Mouse (Mus musculus) liver, embryonic 14.5 days (tissue): ENCODE results near the gene Csmd2. TPM values are rescaled to one million over a fixed set of nuclear protein-coding genes. Genes with fewer than 3 reads are reported as not detected.
A peak's percentile ranks its signal among the peaks of the same experiment; 100 is the strongest.

ENCODE experiments used
- ATAC-seq: fragments of 200-750 bp; cut with Nextera tagmentation; 2 replicates; pipeline ENCODE4 v1.8.0; 2017; ENCODE audit warnings: moderate number of reproducible peaks, mild to moderate bottlenecking, moderate library complexity; ENCODE audit not compliant: insufficient read depth
- DNase-seq, 3 experiments: peaks; one replicate each; pipeline ENCODE4 v3.0.0-alpha.2; 2012 to 2013; ENCODE audit warnings: low read depth in 3 of 3, low spot score in 3 of 3
- H3K27ac ChIP-seq: fragments of 300-500 bp; sonication (generic); 2 replicates; pipeline ENCODE4 v1.5.1; 2014; ENCODE audit warnings: moderate library complexity, mild to moderate bottlenecking, control low read depth, inconsistent platforms
- H3K27me3 ChIP-seq: fragments of 300-500 bp; sonication (generic); 2 replicates; pipeline ENCODE4 v1.6.1; 2014; ENCODE audit warnings: mild to moderate bottlenecking, low read length, moderate library complexity; ENCODE audit not compliant: control insufficient read depth, insufficient read depth
- H3K36me3 ChIP-seq: fragments of 300-500 bp; sonication (generic); replicated peaks from 2 replicates; pipeline ENCODE4 v1.6.1; 2014; ENCODE audit warnings: low read depth; ENCODE audit not compliant: control insufficient read depth, insufficient read depth
- H3K4me1 ChIP-seq, 2 experiments: fragments of 200-500 bp in 1 of 2; fragments of 300-500 bp in 1 of 2; sonication (generic) in 1 of 2; replicated peaks; 2 replicates each; pipeline ENCODE4 v1.6.1; 2012 to 2014; ENCODE audit warnings: antibody characterized with exemption in 1 of 2, inconsistent platforms in 1 of 2, low read length in 1 of 2; ENCODE audit not compliant: control insufficient read depth in 2 of 2, insufficient read depth in 2 of 2
- H3K4me2 ChIP-seq: fragments of 300-500 bp; sonication (generic); 2 replicates; pipeline ENCODE4 v1.6.1; 2014; ENCODE audit warnings: low read depth, mild to moderate bottlenecking, control low read depth, moderate library complexity
- H3K4me3 ChIP-seq, 2 experiments: fragments of 200-500 bp in 1 of 2; fragments of 300-500 bp in 1 of 2; sonication (generic) in 1 of 2; 2 replicates each; pipeline ENCODE4 v1.5.1; 2012 to 2014; ENCODE audit warnings: low read depth in 2 of 2, low read length in 2 of 2, mild to moderate bottlenecking in 2 of 2, control low read depth in 1 of 2, inconsistent platforms in 1 of 2, moderate library complexity in 1 of 2; ENCODE audit not compliant: insufficient read depth in 1 of 2
- H3K9ac ChIP-seq: fragments of 300-500 bp; sonication (generic); replicated peaks from 2 replicates; pipeline ENCODE4 v1.6.1; 2014; ENCODE audit warnings: mild to moderate bottlenecking, control low read depth, moderate library complexity
- H3K9me3 ChIP-seq: fragments of 300-500 bp; sonication (generic); 2 replicates; pipeline ENCODE4 v1.6.1; 2016; ENCODE audit warnings: low read length, mixed read lengths; ENCODE audit not compliant: control insufficient read depth
- CTCF ChIP-seq: IDR thresholded peaks from 2 replicates; pipeline ENCODE4 v1.5.1; 2016; ENCODE audit warnings: antibody characterized with exemption, low read depth, control low read depth
- EP300 ChIP-seq: IDR thresholded peaks from 2 replicates; pipeline ENCODE4 v1.6.1; 2016; ENCODE audit warnings: antibody characterized with exemption, low read depth
- WGBS: fragments of 180-500 bp; shearing (Covaris S2); extraction: QIAGEN DNeasy Blood & Tissue Kit; methylation state at CpG from one replicate; pipeline ENCODE4 v1.1.7; 2014; ENCODE audit not compliant: insufficient replicate concordance; 5-methylcytosine and 5-hydroxymethylcytosine counted together
- polyA plus RNA-seq, 2 experiments: library from polyadenylated mRNA; depleted of rRNA in 1 of 2; stranded (reverse) in 1 of 2; unstranded in 1 of 2; fragments of >200 nt; fragmentation: Nextera tagmentation in 1 of 2; extraction: Ambion mirVana in 1 of 2; gene quantifications; 2 replicates each; pipeline versions ENCODE4 v1.2.1 to v1.2.3; 2012 to 2014

Csmd2 gene
- polyA plus RNA-seq, 2 experiments, result 0.01 TPM; not detected in 1

- H3K4me3 ChIP-seq, result no peak overlapping the region
- no peak for TF ChIP-seq CTCF
- no peak for TF ChIP-seq EP300
- H3K9ac ChIP-seq, result no peak overlapping the region
- no peak overlapping the region for H3K4me2 ChIP-seq
- no peaks in the 10 kb centered on the region for H3K27me3 ChIP-seq
- DNase-seq (no peak), ATAC-seq (no peak)
- WGBS, result 62% methylated on average over 6 of the region's 6 CpGs
- no peaks in the 10 kb centered on the region for H3K36me3 ChIP-seq
- no peaks in the 10 kb centered on the region for H3K4me1 ChIP-seq
- no peak overlapping the region for H3K27ac ChIP-seq
- no peaks in the 10 kb centered on the region for H3K9me3 ChIP-seq
These were observed 563.1 kb downstream of the Csmd2 start for GRCm38 (mm10) chr4:128550756-128551155.

GRCm38 (mm10) chr4:128554198-128554597 is 566.5 kb downstream of the Csmd2 start:
- Histone ChIP-seq H3K9ac (no peak overlapping the region), H3K27ac (no peak overlapping the region), H3K4me1 (no peaks in the 10 kb centered on the region), H3K36me3 (no peaks in the 10 kb centered on the region), H3K4me2 (no peak overlapping the region), H3K9me3 (no peaks in the 10 kb centered on the region), H3K4me3 (no peak overlapping the region), H3K27me3 (no peaks in the 10 kb centered on the region)
- TF ChIP-seq EP300 (no peak), CTCF (no peak)
- DNase-seq (no peak), ATAC-seq (no peak)
- WGBS, result 74% methylated on average over 2 of the region's 2 CpGs

GRCm38 (mm10) chr4:128560327-128560726 is 572.7 kb downstream of the Csmd2 start:
- Histone ChIP-seq H3K4me1 (no peaks in the 10 kb centered on the region), H3K4me2 (no peak overlapping the region), H3K27ac (no peak overlapping the region), H3K36me3 (no peaks in the 10 kb centered on the region), H3K4me3 (no peak overlapping the region), H3K27me3 (no peaks in the 10 kb centered on the region), H3K9me3 (no peaks in the 10 kb centered on the region), H3K9ac (no peak overlapping the region)
- DNase-seq (no peak), ATAC-seq (no peak)
- WGBS, result 31% methylated on average over 3 of the region's 3 CpGs
- TF ChIP-seq EP300 (no peak), CTCF (peak; percentile 15; the same call in 1 of the 2 replicates)

- 69% methylated on average over 4 of the region's 4 CpGs for WGBS
- Histone ChIP-seq H3K4me1 (no peaks in the 10 kb centered on the region), H3K4me3 (no peak overlapping the region), H3K27ac (no peak overlapping the region), H3K4me2 (no peak overlapping the region), H3K9me3 (no peaks in the 10 kb centered on the region), H3K27me3 (no peaks in the 10 kb centered on the region), H3K36me3 (no peaks in the 10 kb centered on the region), H3K9ac (no peak overlapping the region)
- ATAC-seq, result no peak
- TF ChIP-seq CTCF, result no peak
- DNase-seq, result no peak
These were observed 588.2 kb downstream of the Csmd2 start for GRCm38 (mm10) chr4:128575811-128576210.

- Histone ChIP-seq H3K4me2 (no peak overlapping the region), H3K4me1 (no peaks in the 10 kb centered on the region), H3K9me3 (no peaks in the 10 kb centered on the region), H3K4me3 (no peak overlapping the region), H3K36me3 (no peaks in the 10 kb centered on the region), H3K9ac (no peak overlapping the region), H3K27me3 (no peaks in the 10 kb centered on the region), H3K27ac (no peak overlapping the region)
- WGBS, result 33% methylated on average over 4 of the region's 4 CpGs
- ATAC-seq (no peak), DNase-seq (peak in 2 of 3 experiments; percentile 9 to 16)
- TF ChIP-seq EP300 (no peak), CTCF (peak; percentile 93)
These were observed 591.5 kb downstream of the Csmd2 start for GRCm38 (mm10) chr4:128579182-128579581.
